Mouse (Mus musculus) erythroblast, embryonic 14.5 days (primary cell): Measurements from ENCODE around the gene Tns1. TPM values are rescaled to one million over a fixed set of nuclear protein-coding genes. Genes with fewer than 3 reads are reported as not detected.
"Not testable (repeated sequence)": the region's sequence is repeated elsewhere in the genome, so short reads cannot be mapped to it uniquely, and the experiment has no call there.

ENCODE experiments used
- H3K27me3 ChIP-seq: 2 replicates; pipeline ENCODE4 v1.6.1; 2012; ENCODE audit warnings: inconsistent platforms; ENCODE audit not compliant: control insufficient read depth
- H3K36me3 ChIP-seq: 2 replicates; pipeline ENCODE4 v1.6.1; 2012; ENCODE audit warnings: mild to moderate bottlenecking, inconsistent platforms; ENCODE audit not compliant: control insufficient read depth
- H3K4me1 ChIP-seq: 2 replicates; pipeline ENCODE4 v1.6.1; 2012; ENCODE audit warnings: inconsistent platforms; ENCODE audit not compliant: control insufficient read depth
- H3K4me3 ChIP-seq: replicated peaks from 2 replicates; pipeline ENCODE3; 2012; ENCODE audit warnings: moderate library complexity, mild to moderate bottlenecking, inconsistent platforms
- H3K9me3 ChIP-seq: 2 replicates; pipeline ENCODE4 v1.6.1; 2012; ENCODE audit warnings: low read length, inconsistent platforms, mixed read lengths; ENCODE audit not compliant: control insufficient read depth
- GATA1 ChIP-seq: IDR thresholded peaks from 2 replicates; pipeline ENCODE4 v1.6.1; 2012; ENCODE audit warnings: low read length, inconsistent platforms, mixed read lengths
- TAL1 ChIP-seq: IDR thresholded peaks from 3 replicates; pipeline ENCODE4 v1.6.1; 2012; ENCODE audit warnings: low read length, inconsistent platforms, mixed read lengths
- polyA plus RNA-seq: library from polyadenylated mRNA; stranded (reverse); fragments of >175 nt; gene quantifications from 2 replicates; pipeline ENCODE4 v1.2.3, GENCODE M21; 2012

The Tns1 gene
- polyA plus RNA-seq, result 2.6 and 3.6 TPM in 2 replicates

DNA sequence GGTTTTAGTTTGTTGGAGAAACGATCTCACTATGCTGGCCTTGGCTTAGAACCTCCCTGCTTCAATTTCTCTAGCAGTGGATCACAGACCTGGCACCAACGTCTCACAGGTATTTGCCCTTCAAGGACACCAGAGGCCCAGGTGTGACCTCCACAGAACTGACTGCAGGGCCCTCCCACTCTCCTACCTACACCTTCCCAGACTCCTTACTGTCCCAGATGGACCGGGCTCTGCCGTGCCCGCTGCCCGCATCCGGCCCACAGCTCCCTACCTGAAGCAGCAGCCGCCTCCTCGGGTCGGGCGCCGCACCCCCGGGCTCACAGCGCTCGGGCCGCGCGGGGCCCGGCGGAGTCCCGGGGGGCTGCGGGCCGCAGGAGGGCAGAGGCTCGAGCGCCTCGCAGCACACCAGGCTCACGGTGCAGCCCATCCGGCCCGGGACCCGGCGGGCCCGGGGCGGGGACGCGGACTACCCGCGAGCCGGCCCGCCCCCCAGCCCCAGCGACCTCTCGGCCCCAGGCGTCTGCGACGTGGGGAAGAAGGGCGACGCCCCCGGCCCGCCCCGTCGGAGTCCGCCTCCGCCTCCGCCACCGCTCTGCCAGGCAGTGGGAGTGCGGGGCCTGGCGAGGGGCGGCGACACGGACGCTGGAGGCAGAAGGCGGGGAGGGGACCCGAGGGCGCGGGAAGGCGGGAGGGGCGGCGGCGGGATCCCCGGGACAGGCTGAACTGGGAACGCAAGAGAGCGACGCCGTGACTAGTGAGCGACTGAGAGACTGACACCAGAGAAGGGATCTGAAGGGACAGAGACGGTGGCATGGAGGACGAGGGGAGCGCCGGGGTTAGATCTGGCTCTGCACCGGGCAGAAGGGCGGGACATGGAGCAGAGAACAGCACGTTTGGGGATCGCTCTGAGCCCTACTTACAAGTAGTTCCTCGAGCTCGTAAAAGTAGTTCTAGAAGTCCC is at the start of gene Tns1:
TSS of gene Tns1 (minus strand) at position 429 of the 961 bp plus-strand sequence.
- peak within 1 kb of the TSS; percentile 55 for H3K4me3 ChIP-seq

DNA sequence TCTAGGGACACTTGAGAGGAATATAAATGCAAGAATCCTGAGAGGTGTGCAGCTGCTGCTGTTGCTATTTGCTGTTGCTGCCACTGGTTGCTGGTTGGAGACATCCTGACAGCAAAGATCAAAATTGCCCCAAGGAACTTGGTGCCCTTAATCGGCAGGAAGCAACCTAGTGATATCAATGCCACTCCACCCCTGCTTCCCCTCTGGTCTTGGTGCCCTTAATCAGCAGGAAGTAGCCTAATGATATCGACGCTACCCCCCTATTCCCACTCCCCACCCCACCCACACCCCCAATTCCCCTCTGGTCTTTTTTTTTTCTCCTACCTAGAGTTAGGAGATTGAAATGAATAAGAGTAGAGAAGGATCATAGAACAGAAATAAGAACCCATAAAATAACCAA is 48.5 kb upstream of the Tns1 start:
- no peak overlapping the region for H3K4me3 ChIP-seq
- TF ChIP-seq TAL1 (no peak), GATA1 (no peak)
- no peaks in the 10 kb centered on the region for H3K27me3 ChIP-seq
- H3K9me3 ChIP-seq, result no peaks in the 10 kb centered on the region
- H3K36me3 ChIP-seq, result no peaks in the 10 kb centered on the region
- peaks cover 2% of the 10 kb centered on the region for H3K4me1 ChIP-seq

More for the DNA sequence above, at the start of gene Tns1:
- peaks cover 61% of the 10 kb centered on the region for H3K27me3 ChIP-seq
- no peaks in the 10 kb centered on the region for H3K36me3 ChIP-seq
- TF ChIP-seq TAL1 (no peak), GATA1 (no peak)
- H3K4me1 ChIP-seq, result peaks cover 10% of the 10 kb centered on the region
- no peaks in the 10 kb centered on the region for H3K9me3 ChIP-seq

DNA sequence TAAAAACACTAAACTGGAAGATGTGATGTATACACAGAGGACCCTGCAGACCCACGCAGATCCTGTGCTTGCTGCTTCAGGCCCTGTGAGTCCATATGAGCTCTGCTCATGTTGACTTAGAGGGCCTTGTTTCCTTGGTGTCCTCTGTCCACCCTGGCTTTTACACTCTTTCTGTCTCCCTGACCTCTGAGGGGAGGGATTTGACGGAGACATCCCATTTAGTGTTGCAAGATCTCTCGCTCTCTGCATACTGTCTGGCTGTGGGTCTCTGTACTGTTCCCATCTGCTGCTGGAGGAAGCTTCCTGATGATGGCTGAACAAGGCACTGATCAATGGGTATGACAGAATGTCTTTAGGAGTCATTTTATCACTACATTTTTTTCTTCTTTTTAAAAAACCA is 45.5 kb upstream of the Tns1 start:
- TF ChIP-seq TAL1 (no peak), GATA1 (no peak)
- Histone ChIP-seq H3K36me3 (no peaks in the 10 kb centered on the region), H3K9me3 (no peaks in the 10 kb centered on the region), H3K27me3 (no peaks in the 10 kb centered on the region), H3K4me3 (no peak overlapping the region), H3K4me1 (peaks cover 2% of the 10 kb centered on the region)

DNA sequence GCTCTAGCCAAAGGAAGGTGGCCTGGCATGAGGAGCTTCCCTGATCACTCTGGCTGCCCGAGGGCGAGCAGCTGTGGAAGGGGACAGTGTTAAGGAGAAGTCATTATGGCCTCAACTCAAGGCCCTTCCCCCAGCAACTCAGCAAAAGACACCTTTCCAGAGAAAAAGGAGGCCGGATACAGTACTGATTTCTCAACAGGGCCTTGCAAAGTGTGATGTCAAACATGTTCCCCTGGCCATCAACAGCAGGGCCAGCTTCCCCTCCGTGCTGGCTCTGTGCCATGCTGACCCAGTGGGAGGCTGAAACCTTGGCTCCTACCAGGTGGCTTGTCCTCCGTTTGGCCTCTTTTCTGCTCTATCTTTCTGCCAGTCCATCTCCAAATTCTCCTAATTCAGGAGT is 42.9 kb upstream of the Tns1 start:
- H3K4me1 ChIP-seq, result no peaks in the 10 kb centered on the region
- TF ChIP-seq GATA1 (no peak), TAL1 (no peak)
- H3K27me3 ChIP-seq, result no peaks in the 10 kb centered on the region

DNA sequence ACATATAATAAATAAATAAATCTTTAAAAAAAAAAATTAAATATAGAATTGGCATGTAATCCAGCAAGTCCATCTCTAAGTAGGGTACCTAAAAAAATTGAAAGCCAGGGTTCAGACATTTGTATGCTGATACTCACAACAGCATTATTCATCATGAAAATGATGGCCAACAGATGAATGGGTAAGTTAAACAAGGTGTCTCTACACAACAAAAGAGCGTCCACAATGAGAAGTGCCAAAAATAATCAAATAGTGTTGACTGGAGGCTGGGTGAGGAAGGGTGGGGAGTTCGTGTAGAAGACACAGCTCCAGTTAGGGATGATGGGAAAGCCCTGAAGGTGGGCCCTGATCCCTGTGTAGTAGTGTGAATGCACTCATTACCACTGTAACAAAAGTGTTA is 35.8 kb upstream of the Tns1 start:
- Histone ChIP-seq H3K4me3 (no peak overlapping the region), H3K9me3 (no peaks in the 10 kb centered on the region), H3K27me3 (no peaks in the 10 kb centered on the region; the same call in 1 of the 2 replicates), H3K36me3 (no peaks in the 10 kb centered on the region), H3K4me1 (no peaks in the 10 kb centered on the region)
- no peak for TF ChIP-seq GATA1
- no peak for TF ChIP-seq TAL1

More for the DNA sequence above, 42.9 kb upstream of the Tns1 start:
- Histone ChIP-seq H3K9me3 (no peaks in the 10 kb centered on the region), H3K36me3 (no peaks in the 10 kb centered on the region), H3K4me3 (no peak overlapping the region)

DNA sequence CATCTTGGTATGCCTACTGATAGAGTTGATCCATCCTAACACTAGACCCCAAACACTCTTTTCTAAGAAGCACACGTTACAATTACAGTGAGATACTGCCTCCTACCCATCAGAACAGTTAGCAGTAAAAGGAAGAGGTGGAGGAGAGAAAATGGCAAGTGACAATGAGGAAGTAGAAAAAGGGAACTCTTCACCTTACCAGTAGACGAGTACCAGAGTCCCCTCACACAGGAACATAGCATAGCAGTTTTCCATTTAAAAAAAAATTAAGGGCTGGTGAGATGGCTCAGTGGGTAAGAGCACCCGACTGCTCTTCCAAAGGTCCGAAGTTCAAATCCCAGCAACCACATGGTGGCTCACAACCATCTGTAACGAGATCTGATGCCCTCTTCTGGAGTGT is 35.4 kb upstream of the Tns1 start:
- H3K9me3 ChIP-seq, H3K4me1 ChIP-seq, H3K27me3 ChIP-seq, H3K36me3 ChIP-seq, H3K4me3 ChIP-seq: not testable (repeated sequence)

DNA sequence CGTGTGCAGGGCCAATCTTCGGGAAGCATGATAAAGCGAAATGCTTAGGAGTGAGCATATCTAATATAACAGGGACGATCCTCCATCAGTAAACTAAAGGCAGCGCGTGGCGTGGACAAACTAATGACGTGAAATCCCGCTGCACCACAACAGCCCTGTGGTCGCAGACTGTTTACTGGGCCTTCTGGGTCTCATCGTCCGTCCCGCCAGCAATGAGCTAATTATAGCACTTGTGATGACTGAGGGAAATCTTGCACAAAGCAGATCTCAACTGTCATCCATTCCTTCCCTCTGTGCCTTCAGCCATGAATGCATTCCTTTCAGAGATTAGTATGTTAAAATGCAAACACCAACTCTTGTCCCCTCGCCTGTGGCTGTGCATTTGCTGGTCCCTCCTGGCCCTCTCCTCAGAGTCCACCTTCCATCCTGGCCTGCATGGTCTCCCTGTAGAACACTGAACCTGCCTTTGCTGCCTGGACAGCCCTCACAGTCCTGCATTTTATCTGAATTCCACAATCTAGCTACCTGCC is 32.2 kb upstream of the Tns1 start:
- H3K4me3 ChIP-seq, result no peak overlapping the region

DNA sequence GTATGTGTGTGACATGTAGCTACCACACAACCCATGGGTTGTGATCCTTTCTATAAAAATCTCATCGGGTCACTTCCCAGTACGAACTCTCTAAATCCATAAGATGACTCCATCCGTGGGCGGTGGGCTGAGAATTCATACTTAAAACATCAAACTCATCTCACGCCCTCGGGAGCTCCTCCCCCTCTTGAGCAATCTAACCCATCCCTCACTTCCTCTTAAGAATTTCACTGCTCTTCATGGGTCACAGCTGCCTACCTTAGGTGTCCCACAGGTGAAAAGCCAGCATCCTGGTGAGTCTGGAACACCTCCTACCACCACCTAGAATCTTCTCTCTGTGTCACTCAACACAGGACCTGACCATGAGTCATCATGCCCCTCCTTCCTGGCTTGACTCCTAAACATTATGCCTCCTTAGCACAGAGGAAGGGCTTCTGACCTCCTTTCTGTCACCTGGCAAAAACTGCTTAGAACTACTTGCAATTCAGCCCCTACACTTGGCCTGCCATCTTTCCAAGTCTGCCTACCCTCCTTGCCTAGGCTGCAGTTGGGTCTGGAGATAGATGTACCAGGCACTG is 31.3 kb upstream of the Tns1 start:
- Histone ChIP-seq H3K4me3 (no peak overlapping the region), H3K9me3 (no peaks in the 10 kb centered on the region), H3K4me1 (no peaks in the 10 kb centered on the region), H3K27me3 (no peaks in the 10 kb centered on the region; the same call in 1 of the 2 replicates), H3K36me3 (no peaks in the 10 kb centered on the region)
- TF ChIP-seq GATA1, result no peak
- TF ChIP-seq TAL1, result no peak

More for the DNA sequence above, 32.2 kb upstream of the Tns1 start:
- no peaks in the 10 kb centered on the region; the same call in 1 of the 2 replicates for H3K27me3 ChIP-seq
- no peaks in the 10 kb centered on the region for H3K4me1 ChIP-seq
- TF ChIP-seq GATA1, result no peak
- H3K9me3 ChIP-seq, result no peaks in the 10 kb centered on the region
- no peaks in the 10 kb centered on the region for H3K36me3 ChIP-seq

DNA sequence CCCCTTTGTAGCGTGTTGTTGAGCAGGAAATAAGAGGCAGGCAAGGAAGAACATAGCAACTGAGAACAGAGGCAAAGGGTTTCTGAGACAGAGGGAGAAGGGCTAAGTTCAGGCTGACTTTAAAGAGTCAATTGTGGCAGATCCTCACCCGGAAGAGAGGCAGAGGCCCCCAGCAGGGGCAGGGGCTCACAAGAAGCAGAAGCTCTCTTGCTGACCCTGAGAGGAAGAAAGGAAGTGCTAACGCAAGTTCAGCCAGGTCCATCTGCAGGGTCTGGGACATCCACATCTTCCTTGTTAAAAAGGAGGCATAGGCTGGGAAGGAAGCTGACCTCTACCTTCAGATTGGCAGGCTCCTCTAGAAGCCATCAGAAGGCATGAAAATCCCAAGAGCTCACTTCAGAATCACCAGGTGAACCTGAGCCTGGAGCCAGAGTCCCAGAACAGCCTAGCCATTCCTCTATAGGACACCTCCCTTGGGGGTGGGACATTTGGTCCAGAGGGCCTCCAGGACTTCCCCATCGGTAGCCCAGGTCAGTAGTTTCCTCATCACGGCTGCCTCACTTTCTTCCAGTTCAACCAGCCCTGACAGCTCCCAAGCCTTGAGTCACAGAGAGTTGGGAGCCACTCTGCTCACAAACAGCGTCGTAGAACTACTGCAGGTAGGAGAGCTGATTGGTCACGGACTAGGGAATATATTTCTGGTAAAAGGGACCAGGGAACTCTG is 29.4 kb upstream of the Tns1 start, which contains the start of gene Cxcr2:
TSS of gene Cxcr2 (plus strand) at position 529 of the 724 bp plus-strand sequence.
- Histone ChIP-seq H3K4me1 (no peaks in the 10 kb centered on the region), H3K4me3 (no peak within 1 kb of the TSS)
- TF ChIP-seq TAL1, result no peak
- no peak for TF ChIP-seq GATA1

More for the DNA sequence above, 29.4 kb upstream of the Tns1 start, which contains the start of gene Cxcr2:
- no peaks in the 10 kb centered on the region for H3K36me3 ChIP-seq
- H3K9me3 ChIP-seq, result no peaks in the 10 kb centered on the region
- H3K27me3 ChIP-seq, result no peaks in the 10 kb centered on the region; the same call in 1 of the 2 replicates
